Mouse (Mus musculus) activated CD4-positive, CD25-positive, alpha-beta regulatory T cell, adult 9 weeks (primary cell): ENCODE results near the gene Alg3. TPM values are rescaled to one million over a fixed set of nuclear protein-coding genes. Genes with fewer than 3 reads are reported as not detected.

Source experiments
- polyA plus RNA-seq: library from polyadenylated mRNA; unstranded; fragments of 100-300 nt; shearing (Covaris generic); gene quantifications from one replicate; pipeline ENCODE4 v1.2.1, GENCODE M21; 2017

Gene Alg3
- 45.0 TPM for polyA plus RNA-seq

GRCm38 (mm10) chr16:20611357-20612227 is at the start of gene Alg3, which contains the start of the genes Eef1akmt4 and Gm49333:
Gene Alg3, minus strand, starts transcription at chr16:20611735.
Gene Eef1akmt4, plus strand, starts transcription at chr16:20611593.
Gene Gm49333, plus strand, starts transcription at chr16:20611610.

DNA sequence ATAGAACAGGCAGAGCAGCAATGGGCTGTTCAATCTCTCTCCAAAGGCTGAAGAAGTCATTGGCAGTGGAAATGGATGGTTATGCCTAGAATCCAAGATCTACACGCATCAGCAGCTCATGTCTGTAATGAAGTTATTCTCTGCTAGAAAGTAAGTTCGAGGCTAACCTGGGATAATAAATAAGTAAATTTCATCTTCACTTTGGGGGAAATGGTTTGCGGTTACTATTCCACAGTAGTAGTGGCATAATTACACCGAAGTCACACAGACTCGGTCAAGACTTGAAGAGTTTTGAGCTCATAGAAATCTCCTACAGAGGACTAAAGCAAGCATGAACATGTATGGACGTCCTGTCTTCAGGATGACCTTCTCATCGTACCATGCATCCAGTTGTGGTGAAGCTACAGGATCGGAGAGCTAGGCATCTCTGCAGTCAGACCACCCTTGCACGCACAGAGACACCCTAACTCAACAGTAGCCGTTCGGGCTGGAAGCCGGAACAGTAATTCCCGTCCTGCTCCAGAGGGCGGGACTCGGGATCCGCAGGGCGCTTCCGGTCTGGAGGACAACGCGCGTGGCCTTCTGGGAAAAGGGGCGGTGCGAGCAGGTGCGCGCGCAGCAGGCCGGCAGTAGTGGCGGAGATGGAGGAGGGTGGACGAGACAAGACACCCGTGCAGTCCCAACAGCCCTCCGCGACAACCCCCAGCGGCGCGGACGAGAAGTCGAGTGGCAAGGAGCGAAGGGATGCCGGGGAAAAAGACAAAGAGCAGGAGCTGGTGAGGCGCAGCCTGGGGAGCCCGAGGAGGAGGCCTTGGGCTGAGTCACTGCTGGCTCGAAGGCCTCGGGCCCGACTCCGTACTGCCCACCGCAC is 39.8 kb upstream of the Alg3 start, which contains the start of gene Psmd2:
Psmd2 (plus strand) TSS at position 577 of the 871 bp plus-strand sequence.

GRCm38 (mm10) chr16:20629731-20630634 is 18.4 kb upstream of the Alg3 start, which contains the start of gene Ece2:
Gene Ece2, plus strand, starts transcription at chr16:20629828.

GRCm38 (mm10) chr16:20621191-20621990 is 9.9 kb upstream of the Alg3 start, which contains the start of gene Camk2n2:
Gene Camk2n2, minus strand, starts transcription at chr16:20621287.

DNA sequence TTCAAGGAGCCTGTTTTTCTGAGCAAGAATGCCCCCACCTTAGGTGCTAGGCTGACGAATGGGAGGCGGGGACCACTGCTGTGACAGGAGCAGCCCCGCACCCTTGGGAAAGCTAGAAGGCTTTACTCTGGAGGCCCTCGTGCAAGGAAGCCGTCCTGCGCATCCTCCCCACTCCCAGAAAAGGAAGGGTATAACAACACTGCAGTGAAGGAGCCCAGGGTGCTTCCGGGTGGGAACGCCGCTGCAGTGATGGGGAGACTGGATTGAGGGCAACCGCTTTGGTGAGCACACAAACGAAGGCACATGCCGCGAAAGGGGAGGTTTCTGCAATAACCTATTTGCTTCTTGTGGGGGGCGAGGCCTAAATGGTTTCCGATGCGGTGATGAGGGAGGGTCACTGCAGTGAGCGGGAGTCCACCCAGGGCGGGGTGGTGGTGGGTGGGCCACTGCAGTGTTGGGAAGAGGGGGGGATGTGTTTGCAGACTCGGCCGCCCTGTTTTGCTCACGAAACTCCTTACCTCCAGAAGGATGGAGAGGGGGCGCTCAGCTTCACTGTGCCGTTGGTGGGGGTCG is 22.1 kb downstream of the Alg3 start, which contains the start of gene Vwa5b2:
Vwa5b2 (plus strand) TSS at position 106 of the 573 bp plus-strand sequence.

Other genes starting within 250 kb of the Alg3 start
- 46.7 TPM for gene Abcc5, start 185.3 kb downstream of the Alg3 start, polyA plus RNA-seq
- gene Eif2b5, start 112.9 kb downstream of the Alg3 start, polyA plus RNA-seq = 21.8 TPM
- gene Dvl3, start 94.8 kb downstream of the Alg3 start, polyA plus RNA-seq = 5.9 TPM
- 454 TPM for gene Ap2m1, start 76.3 kb downstream of the Alg3 start, polyA plus RNA-seq
- gene Abcf3, start 63.2 kb downstream of the Alg3 start, polyA plus RNA-seq = 95.9 TPM
- gene Vwa5b2, start 22.3 kb downstream of the Alg3 start, polyA plus RNA-seq = not detected
- 23.0 TPM for gene Eef1akmt4, start 142 bp downstream of the Alg3 start, polyA plus RNA-seq
- not detected for gene Gm49333, start 125 bp downstream of the Alg3 start, polyA plus RNA-seq
- not detected for gene Camk2n2, start 9.6 kb upstream of the Alg3 start, polyA plus RNA-seq
- gene Ece2, start 18.1 kb upstream of the Alg3 start, polyA plus RNA-seq = not detected
- gene Psmd2, start 39.9 kb upstream of the Alg3 start, polyA plus RNA-seq = 280 TPM
- gene Eif4g1, start 56.6 kb upstream of the Alg3 start, polyA plus RNA-seq = 151 TPM
- 1.1 TPM for gene Fam131a, start 81.5 kb upstream of the Alg3 start, polyA plus RNA-seq
- gene Polr2h, start 105.9 kb upstream of the Alg3 start, polyA plus RNA-seq = 65.8 TPM
- gene Clcn2, start 106.0 kb upstream of the Alg3 start, polyA plus RNA-seq = 0.86 TPM
- gene Chrd, start 121.4 kb upstream of the Alg3 start, polyA plus RNA-seq = not detected
- not detected for gene Thpo, start 122.8 kb upstream of the Alg3 start, polyA plus RNA-seq